Mouse (Mus musculus): ENCODE data around the gene Irak3.
A peak's percentile ranks its signal among the peaks of the same experiment; 100 is the strongest.

Irak3 gene

GRCm38 (mm10) chr10:120204591-120205210 lies 2.8 kb upstream of the Irak3 start:
- DNase-seq (ENCODE audit: low read depth, low spot score): peak; percentile 44

- DNase-seq (ENCODE audit: low read depth, low spot score): no peak
These were observed 729 bp upstream of the Irak3 start for GRCm38 (mm10) chr10:120202467-120203250.

- DNase-seq (ENCODE audit: low read depth, low spot score): peak; percentile 84
These were observed 604 bp downstream of the Irak3 start, which contains the start of gene Tmbim4 for GRCm38 (mm10) chr10:120201131-120201921. TSS of gene Tmbim4 (plus strand) at chr10:120201590.

GRCm38 (mm10) chr10:120197061-120197835 lies 4.7 kb downstream of the Irak3 start:
- no peak for DNase-seq (ENCODE audit: low read depth, low spot score)

- DNase-seq (ENCODE audit: low read depth, low spot score): no peak
These were observed 8.7 kb downstream of the Irak3 start for GRCm38 (mm10) chr10:120193255-120193654.

GRCm38 (mm10) chr10:120192278-120192677 lies 9.7 kb downstream of the Irak3 start:
- DNase-seq (ENCODE audit: low read depth, low spot score): no peak

GRCm38 (mm10) chr10:120191165-120191564 lies 10.8 kb downstream of the Irak3 start:
- DNase-seq (ENCODE audit: low read depth, low spot score): no peak

GRCm38 (mm10) chr10:120189782-120190181 lies 12.1 kb downstream of the Irak3 start:
- no peak for DNase-seq (ENCODE audit: low read depth, low spot score)

GRCm38 (mm10) chr10:120189276-120189675 lies 12.7 kb downstream of the Irak3 start:
- no peak for DNase-seq (ENCODE audit: low read depth, low spot score)

- no peak for DNase-seq (ENCODE audit: low read depth, low spot score)
These were observed 13.4 kb downstream of the Irak3 start for GRCm38 (mm10) chr10:120188513-120188912.

- DNase-seq (ENCODE audit: low read depth, low spot score): no peak
These were observed 18.6 kb downstream of the Irak3 start for GRCm38 (mm10) chr10:120183342-120183741.

- DNase-seq (ENCODE audit: low read depth, low spot score): no peak
These were observed 19.0 kb downstream of the Irak3 start for GRCm38 (mm10) chr10:120182887-120183286.

- no peak for DNase-seq (ENCODE audit: low read depth, low spot score)
These were observed 27.7 kb downstream of the Irak3 start for GRCm38 (mm10) chr10:120174192-120174705.

- DNase-seq (ENCODE audit: low read depth, low spot score): no peak
These were observed 30.6 kb downstream of the Irak3 start for GRCm38 (mm10) chr10:120171340-120171739.

- DNase-seq (ENCODE audit: low read depth, low spot score): no peak
These were observed 31.7 kb downstream of the Irak3 start for GRCm38 (mm10) chr10:120170277-120170676.

GRCm38 (mm10) chr10:120169841-120170240 lies 32.1 kb downstream of the Irak3 start:
- DNase-seq (ENCODE audit: low read depth, low spot score): no peak

GRCm38 (mm10) chr10:120169064-120169463 lies 32.9 kb downstream of the Irak3 start:
- DNase-seq (ENCODE audit: low read depth, low spot score): no peak

GRCm38 (mm10) chr10:120168070-120168469 lies 33.9 kb downstream of the Irak3 start:
- no peak for DNase-seq (ENCODE audit: low read depth, low spot score)

- no peak for DNase-seq (ENCODE audit: low read depth, low spot score)
These were observed 36.0 kb downstream of the Irak3 start for GRCm38 (mm10) chr10:120165793-120166503.

- DNase-seq (ENCODE audit: low read depth, low spot score): no peak
These were observed 36.8 kb downstream of the Irak3 start for GRCm38 (mm10) chr10:120164931-120165792.

Measured in skeletal muscle tissue, adult 2 months (tissue).